Mouse (Mus musculus) heart, postnatal 10 days (tissue): ENCODE results near the gene Chst11. TPM values are rescaled to one million over a fixed set of nuclear protein-coding genes. Genes with fewer than 3 reads are reported as not detected.
A peak's percentile ranks its signal among the peaks of the same experiment; 100 is the strongest.

Experiments used
- DNase-seq, 2 experiments: peaks; one replicate each; pipeline ENCODE4 v3.0.0; 2021
- intact Hi-C: fragments of 180-260 bp; cut with DNase I; formaldehyde crosslinking; loops from one replicate; pipeline ENCODE4 v1.15.1; 2025
- total RNA-seq, 2 experiments: library from RNA; stranded (reverse); gene quantifications; 2 replicates each; pipeline ENCODE4 v1.2.3; 2021

Gene Chst11
- total RNA-seq, 2 experiments from 2014 or later, result 3.7 to 5.8 TPM

GRCm38 (mm10) chr10:83189071-83189470 is 203.8 kb downstream of the Chst11 start:
- intact Hi-C loops, result loop anchor here (5.0 kb wide), 1 partner anchor 87 kb away; no protein-coding TSS in a partner anchor
- no peak for DNase-seq

DNA sequence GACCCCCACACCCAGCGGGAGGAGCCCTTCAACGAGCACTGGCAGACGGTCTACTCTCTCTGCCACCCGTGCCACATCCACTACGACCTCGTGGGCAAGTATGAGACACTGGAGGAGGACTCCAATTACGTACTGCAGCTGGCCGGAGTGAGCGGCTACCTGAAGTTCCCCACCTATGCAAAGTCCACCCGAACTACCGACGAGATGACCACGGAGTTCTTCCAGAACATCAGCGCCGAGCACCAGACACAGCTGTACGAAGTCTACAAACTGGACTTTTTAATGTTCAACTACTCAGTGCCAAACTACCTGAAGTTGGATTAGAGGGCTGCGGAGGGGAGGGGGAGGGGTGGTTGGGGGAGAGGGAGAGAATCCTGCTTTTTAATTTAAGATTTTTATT is 206.2 kb downstream of the Chst11 start:
- DNase-seq, result no peak
- intact Hi-C loops, result loop anchor here (10.0 kb wide), 1 partner anchor 377 kb away; no protein-coding TSS in a partner anchor

GRCm38 (mm10) chr10:83191982-83192381 is 206.7 kb downstream of the Chst11 start:
- intact Hi-C loops, result loop anchor here (10.0 kb wide), 1 partner anchor 377 kb away; no protein-coding TSS in a partner anchor
- DNase-seq, result no peak

GRCm38 (mm10) chr10:83197690-83198336 is 212.5 kb downstream of the Chst11 start:
- intact Hi-C loops, result loop anchor here (5.0 to 10.0 kb wide), 2 partner anchors 211 to 383 kb away; partner anchors contain the start of gene Chst11

DNA sequence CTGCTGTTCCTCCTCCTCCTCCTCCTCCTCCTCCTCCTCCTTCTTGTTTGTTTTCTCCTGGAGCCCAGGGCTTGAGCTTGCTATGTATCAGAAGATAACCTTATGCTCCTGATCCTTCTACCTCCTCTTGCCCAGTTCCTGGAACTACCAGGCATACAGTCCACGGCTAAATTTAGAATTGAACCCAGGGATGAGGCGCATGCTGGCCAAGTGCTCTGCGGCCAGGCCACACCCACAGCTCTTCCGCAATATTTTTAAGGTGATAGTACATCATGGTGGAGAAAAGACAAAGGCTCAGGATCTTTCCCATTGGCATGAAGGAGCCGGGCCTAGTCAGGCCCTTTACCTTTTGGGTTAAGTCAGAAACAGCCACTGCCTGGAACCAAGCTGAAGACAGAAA is 213.4 kb downstream of the Chst11 start:
- no peak for DNase-seq
- intact Hi-C loops, result loop anchor here (5.0 to 10.0 kb wide), 2 partner anchors 211 to 384 kb away; partner anchors contain the start of gene Chst11

More at GRCm38 (mm10) chr10:83197690-83198336, 212.5 kb downstream of the Chst11 start:
- DNase-seq, result peak; percentile 65 to 86

DNA sequence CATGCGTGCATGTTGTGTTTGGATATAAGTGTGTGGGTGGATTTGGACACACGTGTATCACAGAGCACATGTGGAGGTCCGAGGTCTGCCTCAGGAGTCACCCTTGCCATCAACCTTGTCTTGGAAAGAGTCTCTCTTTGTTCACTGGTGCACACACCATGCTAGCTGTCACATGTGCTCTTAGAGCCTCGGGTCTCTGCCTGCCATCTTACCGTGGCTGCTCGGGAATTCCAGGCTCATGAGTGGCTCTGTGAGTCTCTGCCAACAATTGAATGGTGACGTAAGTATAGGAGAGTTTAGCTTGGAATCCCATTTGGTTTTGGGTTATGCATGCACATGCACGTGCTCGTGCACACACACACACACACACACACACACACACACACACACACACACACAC is 214.0 kb downstream of the Chst11 start:
- DNase-seq, result no peak
- intact Hi-C loops, result loop anchor here (5.0 to 10.0 kb wide), 2 partner anchors 212 to 384 kb away; partner anchors contain the start of gene Chst11

GRCm38 (mm10) chr10:83201525-83201924 is 216.2 kb downstream of the Chst11 start:
- no peak for DNase-seq
- intact Hi-C loops, result loop anchor here (2.0 kb wide), 1 partner anchor 293 kb away; no protein-coding TSS in a partner anchor

DNA sequence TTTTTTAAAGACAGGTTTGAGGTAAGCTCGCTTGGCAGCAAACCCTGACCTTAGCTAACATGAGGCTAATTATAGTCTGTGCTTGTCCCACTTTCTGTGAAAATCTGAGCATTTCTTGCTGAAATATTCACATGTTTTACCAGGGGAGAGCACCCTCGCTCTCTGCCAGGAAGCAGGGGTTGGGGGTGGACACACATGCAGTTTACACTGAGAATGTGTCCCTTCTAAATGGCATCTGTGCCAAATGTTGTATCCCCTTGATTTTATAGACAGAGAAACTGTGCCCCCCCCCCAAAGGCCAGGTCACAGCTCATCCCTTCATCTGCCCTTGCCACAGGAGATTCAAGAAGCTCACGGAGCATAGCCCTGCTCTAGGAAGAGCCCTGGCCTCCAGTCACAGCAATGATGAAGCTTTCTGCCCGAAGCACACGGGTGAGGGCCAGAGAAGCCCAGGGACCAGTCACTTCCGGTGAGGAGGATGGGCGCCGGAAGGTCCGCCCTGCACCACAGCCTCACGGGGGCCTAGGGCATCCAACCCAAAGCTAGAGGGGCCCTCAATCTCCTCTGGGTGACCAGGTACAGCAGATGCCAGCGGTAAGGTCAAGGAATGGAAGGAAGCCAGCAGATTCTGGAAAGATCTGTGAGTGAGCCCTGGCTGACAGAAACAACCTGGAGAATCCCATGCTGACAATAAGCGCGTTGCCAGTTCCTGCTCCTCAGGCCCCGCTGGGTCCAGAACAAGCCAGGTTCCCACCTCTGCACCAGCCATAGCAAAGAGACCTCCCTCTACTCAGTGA is 217.8 kb downstream of the Chst11 start:
- DNase-seq, result no peak
- intact Hi-C loops, result no loop called here

DNA sequence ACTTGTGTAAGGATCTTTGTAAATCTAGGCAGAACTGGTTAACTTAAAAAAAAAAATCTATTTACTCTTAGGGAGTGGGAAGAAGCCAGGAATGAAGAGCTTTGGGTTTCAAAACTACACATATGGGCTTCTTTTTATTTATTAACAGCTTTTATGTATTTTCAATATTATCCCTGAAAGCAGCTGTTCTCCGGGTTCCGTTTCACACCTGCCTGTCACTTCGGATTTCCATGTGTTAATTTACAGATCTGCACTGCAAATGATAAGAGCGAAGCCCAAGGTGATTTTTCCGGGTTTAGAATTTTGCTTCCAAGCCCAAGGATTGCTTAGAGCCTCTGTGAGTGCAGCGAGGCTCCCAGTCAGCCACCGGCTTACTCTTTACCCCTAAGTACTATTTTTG is 223.1 kb downstream of the Chst11 start:
- DNase-seq, result no peak
- intact Hi-C loops, result no loop called here

DNA sequence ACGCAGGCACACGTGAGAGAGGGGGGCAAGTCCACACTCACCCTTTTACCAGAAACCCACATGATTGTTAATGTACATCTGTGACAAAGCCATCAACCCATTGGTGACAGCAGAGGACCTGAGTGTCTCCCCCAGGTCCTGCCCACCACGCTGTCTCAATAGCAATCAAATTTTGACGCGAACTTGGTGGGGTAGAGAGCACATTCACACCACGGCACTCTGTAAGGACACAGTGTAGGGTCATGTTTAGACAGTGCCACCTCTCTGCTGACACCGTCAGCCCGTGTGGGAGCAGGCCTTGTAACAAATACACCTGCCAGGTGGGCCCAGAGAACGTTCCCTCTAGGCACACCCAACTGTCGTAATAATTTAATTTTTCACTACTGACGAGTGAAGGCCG is 224.1 kb downstream of the Chst11 start:
- intact Hi-C loops, result no loop called here
- DNase-seq, result no peak

DNA sequence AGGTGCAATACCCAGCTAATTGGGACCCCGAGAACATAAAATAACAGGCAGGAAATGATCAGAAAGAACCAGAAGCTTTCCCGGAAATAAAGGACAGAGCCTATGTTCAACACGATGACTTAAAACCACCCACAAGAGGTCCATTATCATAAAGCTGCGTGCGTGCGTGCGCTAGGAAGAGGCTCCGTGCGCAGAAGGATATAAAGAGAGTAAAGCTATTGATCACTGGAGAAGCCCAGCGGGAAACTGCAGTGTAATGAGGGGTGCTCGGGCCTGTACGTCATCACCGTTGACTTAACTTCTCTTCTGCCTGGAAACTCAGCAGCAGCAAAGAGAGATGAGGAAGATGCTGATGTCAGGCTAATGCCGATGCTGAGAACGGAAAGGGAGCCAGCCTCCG is 224.8 kb downstream of the Chst11 start:
- no peak for DNase-seq
- intact Hi-C loops, result no loop called here

- intact Hi-C loops, result no loop called here
- DNase-seq, result no peak
These were observed 225.8 kb downstream of the Chst11 start for GRCm38 (mm10) chr10:83210968-83211583.

DNA sequence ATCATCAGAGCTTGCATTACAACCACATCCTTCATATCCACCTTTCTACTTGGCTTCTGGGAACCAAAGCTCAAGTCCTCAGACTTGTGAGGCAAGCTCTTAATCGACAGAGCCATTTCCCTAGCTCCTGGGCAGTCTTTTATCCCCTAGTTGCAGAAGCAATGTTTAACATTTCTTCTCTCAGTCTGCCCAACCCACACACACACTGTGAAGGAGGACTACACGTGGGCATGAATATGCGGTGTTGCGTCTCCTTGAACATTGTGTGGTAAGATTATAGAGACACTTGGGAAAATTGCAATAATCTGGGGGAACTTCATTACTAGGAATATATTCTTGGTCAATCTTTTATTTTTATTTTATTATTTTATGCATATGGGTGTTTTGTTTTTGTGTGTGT is 227.3 kb downstream of the Chst11 start:
- DNase-seq, result no peak
- intact Hi-C loops, result no loop called here

GRCm38 (mm10) chr10:83215559-83215958 is 230.3 kb downstream of the Chst11 start:
- intact Hi-C loops, result no loop called here
- no peak for DNase-seq

DNA sequence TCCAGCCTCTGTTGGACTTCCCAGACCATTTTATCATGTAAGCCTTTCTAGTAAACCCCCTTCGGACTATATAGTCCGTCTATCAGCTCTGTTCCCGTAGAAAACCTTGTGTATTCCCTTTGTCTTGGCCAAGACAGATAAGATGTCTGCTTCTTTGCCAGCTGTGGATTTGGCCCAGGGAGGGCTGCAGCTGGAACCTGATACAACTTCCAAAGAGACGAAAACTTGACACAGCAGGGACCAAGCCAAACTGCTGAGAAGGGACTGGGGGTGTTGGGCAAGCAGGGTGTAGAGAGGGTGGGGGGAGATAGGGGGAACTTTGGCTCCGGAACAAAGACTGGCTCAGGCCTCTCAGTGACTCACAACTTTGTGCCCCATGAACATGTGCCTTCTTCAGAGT is 232.0 kb downstream of the Chst11 start:
- peak; percentile 63 to 65 for DNase-seq
- intact Hi-C loops, result no loop called here

- no peak for DNase-seq
- intact Hi-C loops, result no loop called here
These were observed 233.5 kb downstream of the Chst11 start for GRCm38 (mm10) chr10:83218778-83219177.

DNA sequence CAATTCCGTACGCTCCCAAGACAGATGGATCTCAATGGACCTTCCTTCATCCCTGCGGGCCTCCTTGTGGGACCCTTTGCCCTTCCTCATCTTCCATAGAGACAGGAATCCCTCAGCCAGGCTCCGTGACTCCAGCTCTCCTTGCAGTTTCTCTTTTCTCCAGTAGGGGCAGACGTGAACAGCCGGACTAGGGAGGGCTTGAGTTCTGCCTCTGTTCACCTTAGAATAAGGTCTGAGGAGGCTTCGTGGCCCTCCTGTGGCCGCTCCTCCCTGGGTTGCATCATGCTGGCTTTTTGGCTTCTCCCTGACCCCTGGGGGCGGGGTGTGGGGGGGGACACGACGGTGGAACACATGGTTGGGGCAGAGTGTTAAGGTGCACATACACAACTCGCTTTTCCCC is 234.4 kb downstream of the Chst11 start:
- DNase-seq, result peak; percentile 73 to 78
- intact Hi-C loops, result loop anchor here (5.0 kb wide), 1 partner anchor 138 kb away; no protein-coding TSS in a partner anchor

- no peak for DNase-seq
- intact Hi-C loops, result loop anchor here (5.0 kb wide), 1 partner anchor 137 kb away; no protein-coding TSS in a partner anchor
These were observed 234.9 kb downstream of the Chst11 start for GRCm38 (mm10) chr10:83220217-83220616.

- intact Hi-C loops, result loop anchor here (5.0 kb wide), 1 partner anchor 136 kb away; no protein-coding TSS in a partner anchor
- DNase-seq, result no peak
These were observed 235.5 kb downstream of the Chst11 start for GRCm38 (mm10) chr10:83220847-83221246.

- peak in 1 of 2 experiments; percentile 39 for DNase-seq
- intact Hi-C loops, result loop anchor here (5.0 kb wide), 1 partner anchor 132 kb away; no protein-coding TSS in a partner anchor
These were observed 239.7 kb downstream of the Chst11 start for GRCm38 (mm10) chr10:83224999-83225398.

DNA sequence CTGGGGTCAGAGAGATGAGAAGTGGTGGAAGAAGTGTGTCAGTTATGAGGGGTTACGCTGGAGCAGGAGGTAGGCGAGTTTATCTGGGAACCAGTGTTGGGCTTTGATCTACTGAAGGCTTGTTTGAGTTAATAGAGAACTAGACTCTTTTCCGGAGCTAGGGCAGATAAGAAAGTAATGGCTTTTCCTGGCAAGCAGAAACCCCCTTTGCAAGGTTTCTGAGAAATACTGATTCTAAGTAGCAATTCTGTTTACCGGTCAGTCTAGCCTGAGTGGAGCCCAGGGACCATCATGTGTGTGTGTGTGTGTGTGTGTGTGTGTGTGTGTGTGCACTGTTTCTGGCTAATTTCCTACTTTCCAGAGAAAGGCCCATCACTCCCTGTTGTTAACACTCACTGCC is 243.3 kb downstream of the Chst11 start:
- intact Hi-C loops, result no loop called here

More for the DNA sequence above, 243.3 kb downstream of the Chst11 start:
- no peak for DNase-seq
